Mouse (Mus musculus): ENCODE results near the gene Chn1.

DNA sequence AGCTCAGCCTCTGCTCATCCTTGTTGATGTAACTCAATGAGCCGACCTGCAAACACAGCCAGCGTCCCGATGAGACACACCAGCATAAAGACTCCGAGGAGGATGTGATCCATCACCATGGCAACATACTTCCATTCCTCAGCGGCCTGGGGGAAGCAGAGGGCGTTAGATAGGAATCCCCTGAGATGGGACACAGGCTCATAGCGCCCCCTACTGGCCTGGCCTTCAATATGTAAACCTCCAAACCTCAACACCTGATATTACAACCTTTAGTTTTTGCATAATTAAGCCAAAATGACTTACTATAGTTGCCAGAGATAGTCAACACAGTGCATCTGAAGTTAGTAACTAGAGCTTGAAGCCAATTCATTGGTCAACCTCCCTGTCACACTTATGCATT lies 209.0 kb downstream of the Chn1 start:
- TF ChIP-seq TAL1 (conservative IDR thresholded peaks at IDR 0.05; ENCODE audit: low read depth, low read length) (no peak), CTCF (IDR thresholded peaks at IDR 0.05; ENCODE audit: low read depth, low read length) (no peak), GATA1 (IDR thresholded peaks at IDR 0.05; ENCODE audit: borderline replicate concordance, low read length) (no peak), POLR2AphosphoS5 (IDR thresholded peaks at IDR 0.05; ENCODE audit: insufficient replicate concordance, low read depth, low read length) (no peak)
